Mouse (Mus musculus) brain, embryonic 14.5 days (tissue): ENCODE data around the gene Gpatch4.

Experiments
- CTCF ChIP-seq: fragments of 200-500 bp; IDR thresholded peaks from 2 replicates; pipeline ENCODE4 v1.5.1; 2012; ENCODE audit warnings: inconsistent platforms, mild to moderate bottlenecking, moderate library complexity, borderline replicate concordance; ENCODE audit not compliant: insufficient read depth, insufficient read length; ENCODE audit errors: extremely low read depth
- POLR2A ChIP-seq: fragments of 200-500 bp; IDR thresholded peaks from 2 replicates; pipeline ENCODE4 v1.6.1; 2012; ENCODE audit warnings: mild to moderate bottlenecking, inconsistent platforms, borderline replicate concordance; ENCODE audit not compliant: poor library complexity, insufficient read depth, insufficient read length, severe bottlenecking; ENCODE audit errors: extremely low read depth

GRCm38 (mm10) chr3:88010634-88011265, 32.2 kb upstream of the Gpatch4 start:
- TF ChIP-seq CTCF (peak; percentile 59; the same call in 1 of the 2 replicates), POLR2A (no peak)
